Mouse (Mus musculus) monocyte, adult 59 days (primary cell): ENCODE results near the gene Vmn1r111. TPM values are rescaled to one million over a fixed set of nuclear protein-coding genes. Genes with fewer than 3 reads are reported as not detected.

Source experiments
- total RNA-seq, 2 experiments: library from RNA; stranded (reverse); gene quantifications; one replicate each; pipeline ENCODE4 v1.2.4; 2023

The Vmn1r111 gene
- total RNA-seq: not detected

DNA sequence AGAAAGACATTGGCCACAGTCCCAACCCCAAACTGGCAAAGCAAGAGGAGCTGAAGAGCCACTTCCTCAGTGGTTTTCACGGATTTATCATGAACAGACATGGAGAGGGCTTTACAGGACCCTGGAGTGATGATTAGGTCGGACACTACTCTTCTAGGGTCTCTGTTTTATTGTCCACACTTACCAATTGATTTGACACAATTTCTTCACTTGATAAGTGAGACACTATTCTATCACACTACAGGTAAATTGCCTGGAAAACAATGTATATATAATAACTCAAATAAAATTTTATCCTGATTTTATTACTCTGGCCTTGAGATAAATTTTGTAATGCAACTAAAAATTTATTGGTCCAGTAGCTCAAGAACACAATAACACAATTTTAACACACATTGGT, at the start of gene Vmn1r111:
Gene Vmn1r111, minus strand, starts transcription at position 101 of the 400 bp plus-strand sequence.

DNA sequence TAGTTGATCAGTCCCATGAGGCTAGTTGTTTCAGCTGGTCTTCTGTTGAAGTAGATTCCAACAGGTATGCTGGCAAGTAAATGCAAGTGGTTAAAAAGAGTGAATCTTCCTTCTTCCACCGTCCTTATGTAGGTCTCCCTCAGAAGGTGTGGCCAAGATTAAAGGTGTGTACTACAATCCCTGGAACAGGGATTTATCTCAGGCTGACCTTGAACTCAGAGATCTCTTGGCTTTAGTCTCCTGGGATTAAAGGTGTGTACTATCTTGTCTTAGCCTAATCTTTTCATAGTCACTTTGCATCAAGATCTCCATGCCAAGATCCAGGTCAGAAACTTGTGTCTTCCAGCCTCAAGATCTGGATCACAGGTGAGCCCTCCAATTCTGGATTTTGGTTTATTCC, 27.5 kb upstream of the Vmn1r111 start, which contains the start of gene Gm10668:
Gene Gm10668, minus strand, starts transcription at position 101 of the 400 bp plus-strand sequence.

DNA sequence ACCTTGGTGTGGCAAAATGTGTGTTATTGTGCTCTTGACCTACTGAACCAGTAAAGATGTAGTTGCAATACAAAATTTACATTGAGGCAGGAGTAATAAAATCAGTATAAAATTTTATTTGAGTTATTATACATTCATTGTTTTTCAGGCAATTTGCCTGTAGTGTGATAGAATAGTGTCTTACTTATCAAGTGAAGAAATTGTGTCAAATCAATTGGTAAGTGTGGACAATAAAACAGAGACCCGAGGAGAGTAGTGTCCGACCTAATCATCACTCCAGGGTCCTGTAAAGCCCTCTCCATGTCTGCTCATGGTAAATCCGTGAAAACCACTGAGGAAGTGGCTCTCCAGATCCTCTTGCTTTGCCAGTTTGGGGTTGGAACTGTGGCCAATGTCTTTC, 34.4 kb downstream of the Vmn1r111 start, which contains the start of gene Vmn1r107:
Gene Vmn1r107, plus strand, starts transcription at position 301 of the 400 bp plus-strand sequence.

Other genes with a start within 250 kb of the Vmn1r111 start
- gene Gm10670, start 228.3 kb downstream of the Vmn1r111 start, total RNA-seq: not detected
- not detected for gene Vmn1r103, start 192.7 kb downstream of the Vmn1r111 start, total RNA-seq
- not detected for gene Vmn1r104, start 169.4 kb downstream of the Vmn1r111 start, total RNA-seq
- not detected for gene Gm5726, start 157.5 kb downstream of the Vmn1r111 start, total RNA-seq
- gene Gm4141, start 127.0 kb downstream of the Vmn1r111 start, total RNA-seq: not detected
- gene Gm4513, start 104.2 kb downstream of the Vmn1r111 start, total RNA-seq: not detected
- not detected for gene Vmn1r107, start 34.3 kb downstream of the Vmn1r111 start, total RNA-seq
- not detected for gene Gm10668, start 27.4 kb upstream of the Vmn1r111 start, total RNA-seq
- not detected for gene Vmn1r112, start 68.0 kb upstream of the Vmn1r111 start, total RNA-seq
- not detected for gene Vmn1r113, start 84.1 kb upstream of the Vmn1r111 start, total RNA-seq
- not detected for gene Vmn1r114, start 109.0 kb upstream of the Vmn1r111 start, total RNA-seq
- gene Vmn1r115, start 141.8 kb upstream of the Vmn1r111 start, total RNA-seq: not detected
- gene Vmn1r116, start 169.0 kb upstream of the Vmn1r111 start, total RNA-seq: not detected
- gene Vmn1r117, start 180.9 kb upstream of the Vmn1r111 start, total RNA-seq: not detected
- not detected for gene Vmn1r118, start 209.1 kb upstream of the Vmn1r111 start, total RNA-seq